Mouse (Mus musculus) right cerebral cortex, postnatal 10 days (tissue): ENCODE data around the gene Nrg3.

Experiments used
- DNase-seq, 2 experiments: peaks; one replicate each; pipeline ENCODE4 v3.0.0; 2021; ENCODE audit warnings: low spot score in 2 of 2

The Nrg3 gene

DNA sequence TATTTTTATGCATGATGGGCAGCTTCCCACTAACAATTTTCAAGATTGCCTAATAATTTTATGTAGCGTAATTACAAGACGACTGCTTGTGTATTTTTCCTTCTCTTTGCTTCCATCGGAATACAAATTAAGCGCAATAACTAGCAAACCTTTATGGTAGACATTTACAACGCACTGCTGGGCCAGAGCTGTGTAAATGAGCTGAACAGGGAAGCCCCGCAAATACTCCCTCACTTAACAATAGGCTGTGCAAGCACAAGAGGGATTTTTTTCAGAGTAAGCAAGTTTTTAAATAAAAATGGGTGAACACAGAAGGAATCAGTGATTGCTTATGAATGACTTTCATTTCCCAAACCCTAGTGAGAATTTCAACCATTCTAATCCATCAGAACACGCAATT, 513.5 kb downstream of the Nrg3 start:
- no peak for DNase-seq

GRCm38 (mm10) chr14:38937481-38937880, 535.4 kb downstream of the Nrg3 start:
- DNase-seq = no peak

DNA sequence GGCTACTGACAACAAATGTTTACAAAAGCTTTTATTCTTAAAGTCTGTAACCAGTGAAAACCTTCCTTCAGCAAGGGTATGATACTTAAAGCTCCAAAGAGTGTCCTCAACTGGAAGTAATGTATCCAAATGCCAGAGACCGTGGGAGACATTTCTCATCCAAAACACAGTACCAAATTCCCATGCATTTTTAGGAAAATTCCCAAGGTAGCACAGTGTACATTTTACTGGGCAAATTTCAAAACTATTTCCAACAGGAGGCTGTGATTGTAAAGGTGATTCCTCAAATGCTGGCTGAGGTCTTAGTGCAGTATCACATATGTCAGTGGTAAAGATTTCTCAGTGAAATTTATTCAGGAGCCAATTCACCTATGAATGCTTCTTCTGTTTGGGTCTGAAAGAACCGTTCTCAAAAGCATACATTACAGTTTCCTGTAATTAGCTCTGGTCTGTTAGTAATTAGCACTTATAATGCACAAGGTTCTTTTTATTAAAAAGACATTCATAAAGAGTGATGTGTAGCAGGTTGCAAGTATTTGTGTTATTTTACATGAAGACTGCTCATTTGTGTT, 536.3 kb downstream of the Nrg3 start:
- no peak for DNase-seq

GRCm38 (mm10) chr14:38923652-38924051, 549.2 kb downstream of the Nrg3 start:
- no peak for DNase-seq

- DNase-seq = no peak
These were observed 552.1 kb downstream of the Nrg3 start for GRCm38 (mm10) chr14:38920800-38921199.

DNA sequence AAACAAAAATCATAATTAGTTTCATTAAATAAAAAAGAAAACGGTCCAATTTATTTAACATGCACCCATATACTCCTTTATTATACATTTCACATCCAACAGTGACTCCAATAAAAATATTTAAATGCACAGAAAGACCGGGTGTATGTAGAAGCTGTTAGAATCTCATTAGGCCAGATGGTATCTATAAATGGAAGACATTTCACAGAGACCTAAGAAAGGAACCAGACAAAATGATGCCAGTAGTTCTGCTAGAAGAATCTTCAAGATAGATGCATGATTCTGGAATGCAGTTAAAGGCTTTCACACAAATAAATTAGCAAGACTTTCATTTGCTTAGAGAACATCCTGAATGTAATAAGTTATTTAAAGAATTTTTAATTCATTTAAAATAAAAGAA, 602.3 kb downstream of the Nrg3 start:
- no peak for DNase-seq

- peak in 1 of 2 experiments; percentile 20 for DNase-seq
These were observed 625.3 kb downstream of the Nrg3 start for GRCm38 (mm10) chr14:38847566-38847965.

DNA sequence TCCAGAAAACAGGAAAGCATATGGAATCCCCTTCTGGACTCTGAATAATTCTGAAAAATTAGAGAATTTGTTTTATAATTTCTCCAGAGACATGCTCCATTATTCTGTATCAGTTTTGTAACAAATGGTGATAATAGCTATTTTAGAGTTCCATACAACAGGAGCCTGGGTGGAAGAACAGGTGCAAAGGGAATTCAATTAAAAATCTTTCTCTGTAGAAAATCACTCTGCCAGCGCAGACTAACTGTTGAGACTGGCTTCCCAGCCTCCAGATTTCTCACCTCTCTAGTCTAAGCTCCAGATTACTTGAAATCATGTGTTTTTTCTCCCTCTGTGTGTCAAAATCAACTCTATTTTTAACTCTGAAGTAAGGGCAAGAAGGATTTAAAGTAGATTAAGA, 625.8 kb downstream of the Nrg3 start:
- DNase-seq = peak; percentile 25 to 35

DNA sequence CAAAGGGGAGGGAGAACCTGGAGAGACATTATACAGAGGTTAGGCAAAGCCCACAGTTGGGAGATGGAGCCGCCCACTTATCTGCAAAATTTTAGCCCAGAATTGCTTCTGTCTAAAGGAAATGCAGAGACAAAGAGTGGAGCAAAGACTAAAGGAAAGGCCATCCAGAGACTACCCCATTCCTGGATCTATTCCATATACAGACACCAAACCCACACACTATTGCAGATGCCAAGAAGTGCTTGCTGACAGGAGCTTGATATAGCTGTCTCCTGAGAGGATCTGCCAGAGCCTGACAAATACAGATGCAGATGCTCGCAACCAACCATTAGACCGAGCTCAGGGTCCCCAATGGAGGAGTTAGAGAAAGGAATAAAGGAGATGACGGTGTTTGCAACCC, 637.9 kb downstream of the Nrg3 start:
- no peak for DNase-seq

GRCm38 (mm10) chr14:38824891-38825290, 648.0 kb downstream of the Nrg3 start:
- no peak for DNase-seq

- peak in 1 of 2 experiments; percentile 31 for DNase-seq
These were observed 675.9 kb downstream of the Nrg3 start for GRCm38 (mm10) chr14:38797027-38797426.

GRCm38 (mm10) chr14:38775291-38776116, 697.4 kb downstream of the Nrg3 start:
- DNase-seq = no peak

- no peak for DNase-seq
These were observed 698.1 kb downstream of the Nrg3 start for GRCm38 (mm10) chr14:38774811-38775210.

GRCm38 (mm10) chr14:38730465-38730864, 742.4 kb downstream of the Nrg3 start:
- no peak for DNase-seq

GRCm38 (mm10) chr14:38703894-38704293, 769.0 kb downstream of the Nrg3 start:
- no peak for DNase-seq

GRCm38 (mm10) chr14:38702596-38703393, 770.1 kb downstream of the Nrg3 start:
- DNase-seq = no peak

- no peak for DNase-seq
These were observed 771.5 kb downstream of the Nrg3 start for GRCm38 (mm10) chr14:38701413-38701812.

DNA sequence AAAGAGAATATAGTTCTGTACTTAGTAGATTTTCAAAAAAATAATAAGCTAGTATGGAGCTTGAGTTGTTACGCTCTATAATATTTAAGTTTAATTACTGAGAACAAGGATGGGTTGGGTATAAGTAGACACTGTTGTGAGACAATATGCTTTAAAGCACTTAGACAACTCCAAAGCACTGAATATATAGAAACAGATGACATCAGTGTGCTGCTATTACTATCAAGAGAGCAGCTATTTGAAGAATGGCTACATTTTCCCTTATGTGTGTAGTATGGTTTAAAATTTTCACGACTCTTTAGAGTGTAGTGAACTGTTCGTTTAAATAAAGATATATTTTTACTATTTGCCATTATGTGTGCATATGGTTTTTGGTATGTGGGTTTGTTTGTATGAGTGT, 771.9 kb downstream of the Nrg3 start:
- no peak for DNase-seq

DNA sequence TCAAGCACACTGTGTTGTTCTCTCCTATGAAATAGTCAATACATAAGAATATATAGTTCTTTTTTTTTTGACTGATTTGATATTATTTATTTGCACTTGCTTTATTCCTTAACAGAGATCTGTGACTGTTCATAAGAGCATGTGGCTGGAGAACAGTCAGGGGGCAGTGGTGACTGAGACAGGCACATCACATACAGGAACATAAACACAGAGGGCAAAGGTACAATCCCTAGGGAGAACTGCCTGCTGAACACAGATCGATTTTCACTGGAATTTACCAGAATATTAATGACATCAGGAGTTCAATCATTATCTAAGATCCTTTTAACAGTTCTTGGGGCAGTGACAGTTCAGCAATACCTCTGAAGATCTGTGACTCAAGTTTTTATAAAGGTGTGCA, 812.9 kb downstream of the Nrg3 start:
- DNase-seq = no peak

GRCm38 (mm10) chr14:38637070-38637469, 835.8 kb downstream of the Nrg3 start:
- no peak for DNase-seq

DNA sequence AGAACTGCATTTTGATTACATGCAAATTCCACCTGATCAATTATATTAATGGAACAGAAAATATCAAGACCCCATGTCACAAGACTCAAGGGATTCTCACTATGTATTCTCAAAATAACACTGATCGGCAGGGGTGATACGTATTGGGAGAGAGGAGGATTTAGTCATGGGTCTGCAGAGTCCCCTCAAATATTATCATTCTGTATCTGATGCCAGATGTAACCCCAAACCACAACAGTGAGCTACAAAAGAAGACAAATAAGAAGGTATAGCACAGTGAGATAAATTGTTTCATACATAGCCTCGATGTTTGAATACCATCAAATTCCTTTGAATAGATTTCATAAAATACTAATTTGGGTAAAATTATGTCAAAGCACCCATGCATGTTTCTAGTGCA, 842.8 kb downstream of the Nrg3 start:
- no peak for DNase-seq

DNA sequence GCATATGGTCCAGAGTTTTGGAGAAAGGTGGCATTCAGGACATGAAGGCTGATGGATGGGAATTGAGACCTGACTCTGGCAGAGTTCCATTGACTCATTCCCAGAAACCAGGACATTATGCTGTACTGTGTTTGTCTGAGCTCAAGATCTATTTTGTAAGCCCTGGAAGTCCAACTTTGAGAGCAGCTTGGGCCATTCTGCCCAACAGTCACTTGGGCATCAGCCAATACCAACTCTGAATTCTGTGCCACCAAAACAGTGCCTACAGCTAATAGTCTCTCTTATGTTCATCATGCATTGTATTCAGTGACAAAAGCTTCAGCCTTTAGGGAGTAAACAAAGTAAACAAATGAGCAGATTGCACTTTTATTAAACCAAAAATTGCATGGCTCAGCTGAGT, 843.2 kb downstream of the Nrg3 start:
- peak in 1 of 2 experiments; percentile 22 for DNase-seq
